Mouse (Mus musculus) midbrain, embryonic 12.5 days (tissue): ENCODE data around the gene Hoxc4. TPM values are rescaled to one million over a fixed set of nuclear protein-coding genes. Genes with fewer than 3 reads are reported as not detected.

Experiments used
- ATAC-seq: fragments of 200-750 bp; cut with Nextera tagmentation; 2 replicates; pipeline ENCODE4 v1.8.0; 2017; ENCODE audit warnings: low read depth, moderate TSS enrichment, moderate library complexity; ENCODE audit not compliant: low FRiP score
- H3K27ac ChIP-seq: fragments of 300-500 bp; sonication (generic); replicated peaks from 2 replicates; pipeline ENCODE4 v1.5.1; 2016; ENCODE audit warnings: mild to moderate bottlenecking
- H3K27me3 ChIP-seq: fragments of 300-500 bp; sonication (generic); 2 replicates; pipeline ENCODE4 v1.6.1; 2016; ENCODE audit warnings: mild to moderate bottlenecking
- H3K36me3 ChIP-seq: fragments of 300-500 bp; sonication (generic); 2 replicates; pipeline ENCODE4 v1.6.1; 2016
- H3K4me1 ChIP-seq: fragments of 300-500 bp; sonication (generic); 2 replicates; pipeline ENCODE4 v1.6.1; 2016
- H3K4me2 ChIP-seq: fragments of 300-500 bp; sonication (generic); replicated peaks from 2 replicates; pipeline ENCODE4 v1.6.1; 2016; ENCODE audit warnings: mild to moderate bottlenecking, moderate library complexity
- H3K4me3 ChIP-seq: fragments of 300-500 bp; sonication (generic); 2 replicates; pipeline ENCODE4 v1.5.1; 2016; ENCODE audit warnings: mild to moderate bottlenecking
- H3K9ac ChIP-seq: fragments of 300-500 bp; sonication (generic); replicated peaks from 2 replicates; pipeline ENCODE4 v1.6.1; 2016; ENCODE audit warnings: mild to moderate bottlenecking, moderate library complexity
- H3K9me3 ChIP-seq: fragments of 300-500 bp; sonication (generic); 2 replicates; pipeline ENCODE4 v1.6.1; 2016; ENCODE audit warnings: mild to moderate bottlenecking
- WGBS: fragments of 180-500 bp; shearing (Covaris S2); methylation state at CpG from one replicate; pipeline ENCODE4 v1.1.7; 2016; 5-methylcytosine and 5-hydroxymethylcytosine counted together
- polyA plus RNA-seq: library from polyadenylated mRNA; unstranded; fragments of >200 nt; fragmentation: Nextera tagmentation; extraction: Ambion mirVana; gene quantifications from 2 replicates; pipeline ENCODE4 v1.2.1, GENCODE M21; 2016

Gene Hoxc4
- polyA plus RNA-seq: 0.09 TPM in 1 of 2 replicates, not detected in the other

- no peak within 1 kb of the TSS for H3K27ac ChIP-seq
Observed at GRCm38 (mm10) chr15:103018636-103019035, at the start of gene Hoxc4. Gene Hoxc4 (plus strand): TSS chr15:103018934.

GRCm38 (mm10) chr15:102969296-102969695 is 49.4 kb upstream of the Hoxc4 start:
- ATAC-seq: no peak
- H3K9me3 ChIP-seq: no peaks in the 10 kb centered on the region
- H3K27me3 ChIP-seq: peaks cover 98% of the 10 kb centered on the region
- no peak overlapping the region for H3K9ac ChIP-seq
- 0 out of 2 replicates have a peak, but pooled peaks cover 6% of the 10 kb centered on the region for H3K4me1 ChIP-seq
- WGBS: 26% methylated on average over 1 of the region's 1 CpGs
- H3K27ac ChIP-seq: no peak overlapping the region
- no peak overlapping the region for H3K4me3 ChIP-seq
- H3K36me3 ChIP-seq: no peaks in the 10 kb centered on the region
- no peak overlapping the region for H3K4me2 ChIP-seq

More at GRCm38 (mm10) chr15:103018636-103019035, at the start of gene Hoxc4:
- H3K4me2 ChIP-seq: no peak within 1 kb of the TSS
- ATAC-seq: no peak
- H3K4me3 ChIP-seq: no peak within 1 kb of the TSS
- H3K27me3 ChIP-seq: peaks cover 99% of the 10 kb centered on the region
- H3K9me3 ChIP-seq: no peaks in the 10 kb centered on the region
- H3K36me3 ChIP-seq: no peaks in the 10 kb centered on the region
- WGBS: 3% methylated on average over 9 of the region's 9 CpGs
- H3K9ac ChIP-seq: no peak within 1 kb of the TSS
- H3K4me1 ChIP-seq: 0 out of 2 replicates have a peak, but pooled peaks cover 2% of the 10 kb centered on the region

- H3K27me3 ChIP-seq: peaks cover 98% of the 10 kb centered on the region
- H3K4me3 ChIP-seq: no peak overlapping the region
- H3K9ac ChIP-seq: no peak overlapping the region
- no peak overlapping the region for H3K27ac ChIP-seq
- WGBS: 2% methylated on average over 12 of the region's 12 CpGs
- no peak overlapping the region for H3K4me2 ChIP-seq
- H3K36me3 ChIP-seq: no peaks in the 10 kb centered on the region
- 0 out of 2 replicates have a peak, but pooled peaks cover 6% of the 10 kb centered on the region for H3K4me1 ChIP-seq
- H3K9me3 ChIP-seq: no peaks in the 10 kb centered on the region
- no peak for ATAC-seq
Observed at GRCm38 (mm10) chr15:102970740-102971139, 48.0 kb upstream of the Hoxc4 start.

GRCm38 (mm10) chr15:102972254-102972653 is 46.5 kb upstream of the Hoxc4 start:
- H3K27me3 ChIP-seq: peaks cover 98% of the 10 kb centered on the region
- no peak for ATAC-seq
- H3K9me3 ChIP-seq: no peaks in the 10 kb centered on the region
- WGBS: under 1% methylated on average over 21 of the region's 21 CpGs
- no peak overlapping the region for H3K4me3 ChIP-seq
- no peak overlapping the region for H3K9ac ChIP-seq
- H3K36me3 ChIP-seq: no peaks in the 10 kb centered on the region
- no peak overlapping the region for H3K4me2 ChIP-seq
- H3K4me1 ChIP-seq: no peaks in the 10 kb centered on the region
- H3K27ac ChIP-seq: no peak overlapping the region

- 2% methylated on average over 6 of the region's 6 CpGs for WGBS
- no peak for ATAC-seq
- no peak overlapping the region for H3K4me3 ChIP-seq
- H3K4me2 ChIP-seq: no peak overlapping the region
- H3K27ac ChIP-seq: no peak overlapping the region
- H3K4me1 ChIP-seq: no peaks in the 10 kb centered on the region
- peaks cover 98% of the 10 kb centered on the region for H3K27me3 ChIP-seq
- no peaks in the 10 kb centered on the region for H3K9me3 ChIP-seq
- H3K9ac ChIP-seq: no peak overlapping the region
- H3K36me3 ChIP-seq: no peaks in the 10 kb centered on the region
Observed at GRCm38 (mm10) chr15:102972753-102973152, 46.0 kb upstream of the Hoxc4 start.

GRCm38 (mm10) chr15:102975034-102975433 is 43.7 kb upstream of the Hoxc4 start:
- H3K36me3 ChIP-seq: no peaks in the 10 kb centered on the region
- 5% methylated on average over 7 of the region's 7 CpGs for WGBS
- no peak overlapping the region for H3K4me2 ChIP-seq
- H3K9me3 ChIP-seq: no peaks in the 10 kb centered on the region
- H3K9ac ChIP-seq: no peak overlapping the region
- ATAC-seq: no peak
- H3K4me1 ChIP-seq: no peaks in the 10 kb centered on the region
- H3K27ac ChIP-seq: no peak overlapping the region
- H3K27me3 ChIP-seq: peaks cover 99% of the 10 kb centered on the region
- no peak overlapping the region for H3K4me3 ChIP-seq

- Histone ChIP-seq H3K4me1 (no peaks in the 10 kb centered on the region), H3K4me3 (no peak overlapping the region), H3K36me3 (no peaks in the 10 kb centered on the region), H3K4me2 (no peak overlapping the region), H3K9ac (no peak overlapping the region), H3K9me3 (no peaks in the 10 kb centered on the region), H3K27me3 (peaks cover 99% of the 10 kb centered on the region), H3K27ac (no peak overlapping the region)
- ATAC-seq: no peak
- WGBS: 2% methylated on average over 21 of the region's 21 CpGs
Observed at GRCm38 (mm10) chr15:102975688-102976111, 43.0 kb upstream of the Hoxc4 start.

- Histone ChIP-seq H3K4me3 (no peak within 1 kb of the TSS), H3K9me3 (no peaks in the 10 kb centered on the region), H3K36me3 (no peaks in the 10 kb centered on the region), H3K4me1 (no peaks in the 10 kb centered on the region), H3K27ac (no peak within 1 kb of the TSS), H3K27me3 (peaks cover 99% of the 10 kb centered on the region), H3K9ac (no peak within 1 kb of the TSS), H3K4me2 (no peak within 1 kb of the TSS)
- 2% methylated on average over 14 of the region's 20 CpGs for WGBS
- no peak for ATAC-seq
Observed at GRCm38 (mm10) chr15:102976171-102976570, 42.6 kb upstream of the Hoxc4 start, which contains the start of gene Hoxc9. Gene Hoxc9 (plus strand): TSS chr15:102976439.

GRCm38 (mm10) chr15:102976631-102977422 is 41.9 kb upstream of the Hoxc4 start:
- no peaks in the 10 kb centered on the region for H3K9me3 ChIP-seq
- no peaks in the 10 kb centered on the region for H3K36me3 ChIP-seq
- H3K27ac ChIP-seq: no peak overlapping the region
- H3K4me1 ChIP-seq: peaks cover 6% of the 10 kb centered on the region
- no peak overlapping the region for H3K9ac ChIP-seq
- under 1% methylated on average over 37 of the region's 37 CpGs for WGBS
- H3K4me3 ChIP-seq: no peak overlapping the region
- H3K27me3 ChIP-seq: peaks cover 100% of the 10 kb centered on the region
- no peak for ATAC-seq
- H3K4me2 ChIP-seq: no peak overlapping the region

- no peak overlapping the region for H3K4me2 ChIP-seq
- under 1% methylated on average over 15 of the region's 16 CpGs for WGBS
- H3K4me3 ChIP-seq: no peak overlapping the region
Observed at GRCm38 (mm10) chr15:102977423-102977974, 41.2 kb upstream of the Hoxc4 start.

GRCm38 (mm10) chr15:102978615-102979515 is 39.9 kb upstream of the Hoxc4 start:
- Histone ChIP-seq H3K9ac (no peak overlapping the region), H3K4me2 (no peak overlapping the region), H3K27me3 (peaks cover 100% of the 10 kb centered on the region), H3K4me3 (no peak overlapping the region), H3K9me3 (no peaks in the 10 kb centered on the region), H3K36me3 (no peaks in the 10 kb centered on the region), H3K4me1 (peaks cover 8% of the 10 kb centered on the region), H3K27ac (no peak overlapping the region)
- 3% methylated on average over 13 of the region's 13 CpGs for WGBS
- ATAC-seq: no peak

More at GRCm38 (mm10) chr15:102977423-102977974, 41.2 kb upstream of the Hoxc4 start:
- Histone ChIP-seq H3K27me3 (peaks cover 100% of the 10 kb centered on the region), H3K4me1 (peaks cover 8% of the 10 kb centered on the region), H3K27ac (no peak overlapping the region), H3K9me3 (no peaks in the 10 kb centered on the region), H3K36me3 (no peaks in the 10 kb centered on the region), H3K9ac (no peak overlapping the region)
- no peak for ATAC-seq
